Mouse (Mus musculus): ENCODE measurements around the gene Prox2. TPM values are rescaled to one million over a fixed set of nuclear protein-coding genes. Genes with fewer than 3 reads are reported as not detected.
"Not testable (repeated sequence)": the region's sequence is repeated elsewhere in the genome, so short reads cannot be mapped to it uniquely, and the experiment has no call there.

Prox2 gene
- polyA plus RNA-seq, 1 experiment from 2014 or later, result 1.4 TPM

- H3K4me2 ChIP-seq, result no peak overlapping the region
- no peak for ATAC-seq (replicated peaks)
- no peak overlapping the region for H3K9ac ChIP-seq
- H3K9me3 ChIP-seq, result no peaks in the 10 kb centered on the region
- H3K4me3 ChIP-seq, result no peak overlapping the region
- H3K36me3 ChIP-seq (replicated peaks), result peaks cover 11% of the 10 kb centered on the region
- H3K27me3 ChIP-seq (replicated peaks), result no peaks in the 10 kb centered on the region
- WGBS, result 93% methylated on average over 4 of the region's 4 CpGs
- no peak overlapping the region for H3K27ac ChIP-seq
- H3K4me1 ChIP-seq, result peaks cover 6% of the 10 kb centered on the region
Observed at GRCm38 (mm10) chr12:85144821-85145220, 34.3 kb upstream of the Prox2 start.

GRCm38 (mm10) chr12:85144276-85144675 is 33.7 kb upstream of the Prox2 start:
- H3K27ac ChIP-seq; H3K4me2 ChIP-seq; H3K4me3 ChIP-seq; H3K27me3 ChIP-seq (replicated peaks); H3K9ac ChIP-seq; H3K4me1 ChIP-seq; ATAC-seq (replicated peaks); H3K9me3 ChIP-seq: not testable (repeated sequence)
- WGBS, result 67% methylated on average over 2 of the region's 2 CpGs
- H3K36me3 ChIP-seq (replicated peaks), result peaks cover 11% of the 10 kb centered on the region

GRCm38 (mm10) chr12:85142803-85143202 is 32.2 kb upstream of the Prox2 start:
- Histone ChIP-seq H3K4me1 (no peaks in the 10 kb centered on the region), H3K36me3 (replicated peaks) (peaks cover 12% of the 10 kb centered on the region), H3K9ac (no peak overlapping the region), H3K27me3 (replicated peaks) (no peaks in the 10 kb centered on the region), H3K9me3 (no peaks in the 10 kb centered on the region), H3K27ac (no peak overlapping the region), H3K4me3 (no peak overlapping the region), H3K4me2 (no peak overlapping the region)
- WGBS, result 21% methylated on average over 4 of the region's 4 CpGs
- ATAC-seq (replicated peaks), result peak; percentile 51; the same call in 1 of the 2 replicates

GRCm38 (mm10) chr12:85141096-85141495 is 30.5 kb upstream of the Prox2 start:
- H3K27ac ChIP-seq, result no peak overlapping the region
- no peaks in the 10 kb centered on the region for H3K9me3 ChIP-seq
- no peak overlapping the region for H3K4me2 ChIP-seq
- H3K9ac ChIP-seq, result no peak overlapping the region
- no peak overlapping the region for H3K4me3 ChIP-seq
- no peaks in the 10 kb centered on the region for H3K4me1 ChIP-seq
- peaks cover 18% of the 10 kb centered on the region for H3K36me3 ChIP-seq (replicated peaks)
- no peak for ATAC-seq (replicated peaks)
- WGBS, result 78% methylated on average over 6 of the region's 6 CpGs
- H3K27me3 ChIP-seq (replicated peaks), result no peaks in the 10 kb centered on the region

GRCm38 (mm10) chr12:85140036-85140701 is 29.6 kb upstream of the Prox2 start:
- no peak for ATAC-seq (replicated peaks)
- Histone ChIP-seq H3K9ac (no peak overlapping the region), H3K27me3 (replicated peaks) (no peaks in the 10 kb centered on the region), H3K9me3 (no peaks in the 10 kb centered on the region), H3K4me2 (no peak overlapping the region), H3K4me3 (no peak overlapping the region), H3K4me1 (no peaks in the 10 kb centered on the region), H3K36me3 (replicated peaks) (peaks cover 21% of the 10 kb centered on the region), H3K27ac (no peak overlapping the region)
- WGBS, result 42% methylated on average over 18 of the region's 18 CpGs

- no peak overlapping the region for H3K4me2 ChIP-seq
- no peak overlapping the region for H3K27ac ChIP-seq
- no peaks in the 10 kb centered on the region for H3K4me1 ChIP-seq
- H3K4me3 ChIP-seq, result no peak overlapping the region
- no peak overlapping the region for H3K9ac ChIP-seq
- ATAC-seq (replicated peaks), result no peak
- peaks cover 36% of the 10 kb centered on the region; the same call in 1 of the 2 replicates for H3K36me3 ChIP-seq (replicated peaks)
- H3K9me3 ChIP-seq, result no peaks in the 10 kb centered on the region
- 85% methylated on average over 4 of the region's 4 CpGs for WGBS
- no peaks in the 10 kb centered on the region for H3K27me3 ChIP-seq (replicated peaks)
Observed at GRCm38 (mm10) chr12:85136627-85137026, 26.1 kb upstream of the Prox2 start.

- Histone ChIP-seq H3K9ac (no peak overlapping the region), H3K9me3 (no peaks in the 10 kb centered on the region), H3K36me3 (replicated peaks) (peaks cover 42% of the 10 kb centered on the region; the same call in 1 of the 2 replicates), H3K27ac (no peak overlapping the region), H3K4me1 (no peaks in the 10 kb centered on the region), H3K4me2 (no peak overlapping the region), H3K4me3 (no peak overlapping the region), H3K27me3 (replicated peaks) (no peaks in the 10 kb centered on the region)
- WGBS, result 82% methylated on average over 19 of the region's 19 CpGs
- ATAC-seq (replicated peaks), result no peak
Observed at GRCm38 (mm10) chr12:85135513-85136470, 25.2 kb upstream of the Prox2 start.

GRCm38 (mm10) chr12:85134043-85134794 is 23.7 kb upstream of the Prox2 start:
- WGBS, result 91% methylated on average over 8 of the region's 8 CpGs

GRCm38 (mm10) chr12:85131361-85131760 is 20.8 kb upstream of the Prox2 start:
- Histone ChIP-seq H3K4me1 (no peaks in the 10 kb centered on the region), H3K27ac (no peak overlapping the region), H3K36me3 (replicated peaks) (peaks cover 62% of the 10 kb centered on the region), H3K9ac (no peak overlapping the region), H3K9me3 (no peaks in the 10 kb centered on the region), H3K4me2 (no peak overlapping the region), H3K4me3 (no peak overlapping the region), H3K27me3 (replicated peaks) (no peaks in the 10 kb centered on the region)
- WGBS, result 90% methylated on average over 6 of the region's 6 CpGs
- ATAC-seq (replicated peaks), result no peak

More at GRCm38 (mm10) chr12:85134043-85134794, 23.7 kb upstream of the Prox2 start:
- no peak overlapping the region for H3K4me2 ChIP-seq
- peaks cover 57% of the 10 kb centered on the region for H3K36me3 ChIP-seq (replicated peaks)
- H3K27me3 ChIP-seq (replicated peaks), result no peaks in the 10 kb centered on the region
- H3K4me1 ChIP-seq, result no peaks in the 10 kb centered on the region
- ATAC-seq (replicated peaks), result no peak
- H3K27ac ChIP-seq, result no peak overlapping the region
- H3K4me3 ChIP-seq, result no peak overlapping the region
- H3K9ac ChIP-seq, result no peak overlapping the region
- H3K9me3 ChIP-seq, result no peaks in the 10 kb centered on the region

- Histone ChIP-seq H3K4me3 (no peak overlapping the region), H3K36me3 (replicated peaks) (peaks cover 61% of the 10 kb centered on the region), H3K27ac (no peak overlapping the region), H3K27me3 (replicated peaks) (no peaks in the 10 kb centered on the region), H3K9me3 (no peaks in the 10 kb centered on the region), H3K4me2 (no peak overlapping the region), H3K9ac (no peak overlapping the region), H3K4me1 (no peaks in the 10 kb centered on the region)
- WGBS, result 97% methylated on average over 9 of the region's 9 CpGs
- ATAC-seq (replicated peaks), result no peak
Observed at GRCm38 (mm10) chr12:85129426-85129978, 18.9 kb upstream of the Prox2 start.

- Histone ChIP-seq H3K36me3 (replicated peaks) (peaks cover 61% of the 10 kb centered on the region), H3K4me2 (no peak overlapping the region), H3K27me3 (replicated peaks) (no peaks in the 10 kb centered on the region), H3K9me3 (no peaks in the 10 kb centered on the region), H3K27ac (no peak overlapping the region), H3K9ac (no peak overlapping the region), H3K4me1 (no peaks in the 10 kb centered on the region), H3K4me3 (no peak overlapping the region)
- no peak for ATAC-seq (replicated peaks)
- WGBS, result 86% methylated on average over 8 of the region's 8 CpGs
Observed at GRCm38 (mm10) chr12:85126986-85127603, 16.5 kb upstream of the Prox2 start.

Measured in midbrain, embryonic 15.5 days (tissue).